Mouse (Mus musculus): ENCODE measurements around the gene Cnot10. TPM values are rescaled to one million over a fixed set of nuclear protein-coding genes. Genes with fewer than 3 reads are reported as not detected.

The Cnot10 gene
- total RNA-seq, 2 experiments from 2014 or later, result 51.4 to 56.1 TPM

DNA sequence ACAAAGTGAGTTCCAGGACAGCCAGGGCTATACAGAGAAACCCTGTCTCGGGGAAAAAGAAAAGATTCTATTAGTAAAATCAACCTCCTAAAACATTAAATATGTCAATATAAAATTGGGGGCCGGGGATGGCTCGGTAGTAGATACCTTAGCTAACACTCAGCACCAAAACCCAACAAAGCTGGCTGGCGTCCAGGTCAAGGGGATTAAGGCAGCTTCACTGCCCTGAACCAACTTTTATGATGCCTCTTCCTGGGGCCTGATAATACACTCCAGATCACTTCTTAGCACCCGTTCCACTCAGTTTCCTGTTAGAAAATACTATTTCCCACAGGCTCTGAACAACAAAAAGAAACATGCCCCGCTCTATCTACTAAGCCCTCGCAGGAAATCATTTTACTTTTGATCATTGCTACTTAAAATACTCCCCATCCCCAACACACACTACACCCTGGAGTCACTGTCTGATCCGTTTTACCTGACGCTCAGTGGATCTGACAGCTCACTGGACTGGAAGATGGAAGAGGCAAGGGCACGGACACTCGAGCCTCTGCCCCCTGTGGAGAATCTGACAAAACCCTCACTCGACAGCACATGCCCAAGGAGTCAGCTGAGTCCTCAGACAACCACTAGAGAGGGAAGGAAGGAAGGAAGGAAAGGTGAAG, 36.0 kb downstream of the Cnot10 start:
- no peak overlapping the region for H3K27ac ChIP-seq
- no peak overlapping the region for H3K4me3 ChIP-seq
- TF ChIP-seq CTCF (conservative IDR thresholded peaks at IDR 0.05), result no peak
- DNase-seq (ENCODE audit: low spot score in 2 of 2), result no peak

- Histone ChIP-seq H3K4me3 (no peak overlapping the region), H3K27ac (no peak overlapping the region)
- no peak for DNase-seq (ENCODE audit: low spot score in 2 of 2)
- no peak for TF ChIP-seq CTCF (conservative IDR thresholded peaks at IDR 0.05)
Observed at GRCm38 (mm10) chr9:114601096-114601495, 38.9 kb downstream of the Cnot10 start.

DNA sequence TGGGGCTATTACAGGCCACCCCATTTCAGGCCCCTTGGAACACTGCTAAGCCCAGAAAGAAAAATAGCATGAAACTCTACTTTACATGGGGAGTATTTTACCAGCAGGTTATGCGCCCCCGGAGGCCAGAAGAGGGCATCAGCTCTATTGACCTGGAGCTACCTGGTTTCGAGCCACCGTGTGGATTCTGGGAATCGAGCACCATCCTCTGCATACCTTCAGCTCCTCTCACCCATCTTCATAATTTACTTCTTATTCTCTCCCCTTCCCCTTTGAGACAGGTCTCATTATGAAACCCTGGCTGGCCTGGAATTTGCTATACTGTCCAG, 55.0 kb downstream of the Cnot10 start:
- DNase-seq (ENCODE audit: low spot score in 2 of 2), result no peak
- H3K27ac ChIP-seq, result no peak overlapping the region
- TF ChIP-seq CTCF (conservative IDR thresholded peaks at IDR 0.05), result peak; percentile 34
- no peak overlapping the region for H3K4me3 ChIP-seq

GRCm38 (mm10) chr9:114584183-114585016, 55.6 kb downstream of the Cnot10 start:
- no peak for DNase-seq (ENCODE audit: low spot score in 2 of 2)
- H3K27ac ChIP-seq, result no peak overlapping the region
- H3K4me3 ChIP-seq, result peak overlapping the region; percentile 49
- TF ChIP-seq CTCF (conservative IDR thresholded peaks at IDR 0.05), result no peak

- TF ChIP-seq CTCF (conservative IDR thresholded peaks at IDR 0.05), result peak; percentile 98
- Histone ChIP-seq H3K27ac (no peak overlapping the region), H3K4me3 (peak overlapping the region; percentile 49)
- DNase-seq (ENCODE audit: low spot score in 2 of 2), result peak; percentile 44 to 79
Observed at GRCm38 (mm10) chr9:114583812-114584182, 56.2 kb downstream of the Cnot10 start.

DNA sequence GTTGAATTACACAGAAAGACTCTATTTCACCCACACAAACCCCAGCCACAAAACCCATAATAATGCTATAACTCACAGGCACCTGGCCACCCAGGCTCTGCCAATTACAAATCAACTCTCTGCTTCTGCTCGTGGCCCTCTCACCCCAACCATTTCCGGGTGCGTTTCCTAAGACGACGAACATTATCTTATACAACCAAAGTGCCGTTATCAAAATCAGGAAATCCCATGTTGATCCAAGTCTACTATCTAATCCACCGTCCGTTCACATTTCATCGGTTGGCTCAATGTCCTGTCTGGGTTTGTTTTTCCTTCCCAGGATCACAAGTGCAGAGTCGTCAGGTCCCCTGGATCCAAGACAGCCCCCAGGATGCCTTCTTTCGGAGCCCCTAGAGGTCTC, 61.3 kb downstream of the Cnot10 start:
- Histone ChIP-seq H3K4me3 (no peak overlapping the region), H3K27ac (no peak overlapping the region)
- no peak for DNase-seq (ENCODE audit: low spot score in 2 of 2)
- TF ChIP-seq CTCF (conservative IDR thresholded peaks at IDR 0.05), result no peak

DNA sequence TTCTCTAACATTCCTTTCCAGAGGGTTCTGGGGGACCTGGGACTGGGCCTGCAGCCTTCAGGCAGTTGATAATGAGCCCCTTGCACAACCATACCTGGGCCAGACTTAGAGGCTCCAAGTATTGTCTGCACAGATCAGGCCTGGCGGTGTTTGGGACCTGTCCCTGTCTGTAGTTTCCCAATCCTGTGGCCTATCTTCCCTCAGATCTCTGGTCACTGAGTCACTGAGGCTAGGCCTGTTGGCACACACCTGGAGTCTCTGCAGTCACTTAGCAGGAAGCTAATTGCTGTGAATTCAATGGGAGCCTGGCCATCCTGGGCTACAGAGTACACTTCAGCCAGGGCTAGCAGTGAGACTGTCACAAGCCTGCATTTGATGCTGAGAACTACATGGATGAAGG, 64.0 kb downstream of the Cnot10 start:
- no peak for TF ChIP-seq CTCF (conservative IDR thresholded peaks at IDR 0.05)
- DNase-seq (ENCODE audit: low spot score in 2 of 2), result no peak
- Histone ChIP-seq H3K4me3 (no peak overlapping the region), H3K27ac (no peak overlapping the region)

GRCm38 (mm10) chr9:114573528-114573927, 66.5 kb downstream of the Cnot10 start:
- no peak overlapping the region for H3K4me3 ChIP-seq
- DNase-seq (ENCODE audit: low spot score in 2 of 2), result no peak
- no peak for TF ChIP-seq CTCF (conservative IDR thresholded peaks at IDR 0.05)
- no peak overlapping the region for H3K27ac ChIP-seq

DNA sequence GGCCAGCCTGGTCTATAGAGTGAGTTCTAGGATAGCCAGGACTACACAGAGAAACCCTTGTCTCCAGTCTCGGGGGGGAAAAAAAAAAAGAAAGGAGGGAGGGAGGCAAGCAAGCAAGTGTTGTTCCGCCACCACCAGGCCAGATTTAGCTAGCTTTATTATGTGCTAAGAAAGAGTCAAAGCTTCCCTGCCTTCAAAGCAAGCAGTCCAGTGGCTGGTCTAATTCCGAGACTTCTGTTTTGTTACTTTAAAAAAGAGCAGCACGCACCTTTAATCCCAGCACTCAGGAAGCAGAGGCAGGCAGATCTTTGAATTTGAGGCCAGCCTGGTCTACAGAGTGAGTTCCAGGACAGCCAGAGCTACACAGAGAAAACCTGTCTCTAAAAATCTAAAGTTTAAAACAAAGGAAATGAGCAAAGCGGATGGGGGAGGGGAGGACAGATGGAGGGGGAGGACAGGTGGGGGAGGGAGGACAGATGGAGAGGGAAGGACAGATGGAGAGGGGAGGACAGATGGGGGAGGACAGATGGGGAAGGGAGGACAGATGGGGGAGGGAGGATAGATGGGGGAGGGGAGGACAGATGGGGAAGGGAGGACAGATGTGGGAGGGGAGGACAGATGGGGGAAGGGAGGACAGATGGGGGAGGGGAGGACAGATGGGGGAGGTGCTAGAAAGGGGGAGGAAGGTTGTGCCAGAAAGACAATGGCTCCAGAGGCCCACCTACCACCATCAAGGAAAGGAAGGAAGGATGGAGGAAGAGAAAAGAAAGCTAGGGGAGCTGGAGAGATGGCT, 71.1 kb downstream of the Cnot10 start:
- H3K27ac ChIP-seq, result no peak overlapping the region
- DNase-seq (ENCODE audit: low spot score in 2 of 2), result no peak
- no peak overlapping the region for H3K4me3 ChIP-seq
- TF ChIP-seq CTCF (conservative IDR thresholded peaks at IDR 0.05), result no peak

DNA sequence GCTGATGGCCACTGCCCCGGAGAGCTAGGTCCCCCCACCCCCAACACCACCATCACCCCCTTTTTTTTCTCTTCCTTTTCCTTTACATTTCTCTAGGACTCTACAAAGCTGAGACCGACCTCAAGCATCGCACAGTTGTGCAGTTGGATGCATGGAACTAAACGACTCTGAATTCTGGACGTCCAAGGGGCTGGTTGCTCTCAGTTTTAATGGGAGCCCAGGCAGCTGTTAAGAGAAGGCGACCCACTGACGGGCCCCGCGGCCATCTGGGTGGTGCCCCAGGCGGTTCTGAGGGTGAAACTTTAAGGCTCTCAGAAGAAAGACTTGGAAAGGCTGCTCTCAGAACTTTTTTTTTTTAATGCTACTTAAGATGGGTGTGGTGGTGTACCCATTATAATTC, 75.3 kb downstream of the Cnot10 start:
- H3K4me3 ChIP-seq, result no peak overlapping the region; the same call in 1 of the 2 replicates
- no peak overlapping the region for H3K27ac ChIP-seq
- DNase-seq (ENCODE audit: low spot score in 2 of 2), result no peak
- TF ChIP-seq CTCF (conservative IDR thresholded peaks at IDR 0.05), result no peak

GRCm38 (mm10) chr9:114563761-114564606, 76.0 kb downstream of the Cnot10 start, which contains the start of gene Trim71:
Gene Trim71 (minus strand): TSS chr9:114564369.
- peak within 1 kb of the TSS; percentile 59; the same call in 1 of the 2 replicates for H3K27ac ChIP-seq
- no peak for TF ChIP-seq CTCF (conservative IDR thresholded peaks at IDR 0.05)
- peak within 1 kb of the TSS; percentile 54 for H3K4me3 ChIP-seq
- peak in 1 of 2 experiments; percentile 15 for DNase-seq (ENCODE audit: low spot score in 2 of 2)
